Mouse (Mus musculus) WW6 (cell line): ENCODE data around the gene Sesn2.
"Not testable (repeated sequence)": the region's sequence is repeated elsewhere in the genome, so short reads cannot be mapped to it uniquely, and the experiment has no call there.

Experiments used
- DNase-seq: peaks from one replicate; pipeline ENCODE4 v3.0.0-alpha.2; 2013; ENCODE audit warnings: low read depth, low spot score

Sesn2 gene

DNA sequence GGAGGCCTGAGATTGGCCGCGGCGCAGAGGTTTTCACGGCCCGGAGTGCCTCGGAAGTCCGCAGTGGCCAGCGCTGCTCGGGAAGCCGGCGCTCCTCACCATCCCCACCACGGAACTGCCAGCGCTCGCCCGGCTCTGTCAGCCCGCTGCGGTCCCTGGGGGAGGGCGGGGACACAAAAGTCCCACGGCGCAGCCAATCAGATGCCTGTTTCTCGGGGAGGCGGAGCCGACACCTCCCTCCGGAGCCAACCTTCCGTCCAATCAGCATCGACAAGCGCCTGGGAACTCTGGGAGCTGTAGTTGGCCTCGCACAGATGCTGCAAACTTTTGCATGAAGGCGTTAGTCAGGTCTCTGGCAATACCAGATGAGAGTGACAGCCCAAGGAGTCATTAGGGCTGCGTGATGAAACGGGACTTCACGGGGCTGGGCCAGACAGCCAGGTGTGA, at the start of gene Sesn2:
Gene Sesn2 (minus strand): TSS at position 150 of the 447 bp plus-strand sequence.
- DNase-seq = peak; percentile 86

DNA sequence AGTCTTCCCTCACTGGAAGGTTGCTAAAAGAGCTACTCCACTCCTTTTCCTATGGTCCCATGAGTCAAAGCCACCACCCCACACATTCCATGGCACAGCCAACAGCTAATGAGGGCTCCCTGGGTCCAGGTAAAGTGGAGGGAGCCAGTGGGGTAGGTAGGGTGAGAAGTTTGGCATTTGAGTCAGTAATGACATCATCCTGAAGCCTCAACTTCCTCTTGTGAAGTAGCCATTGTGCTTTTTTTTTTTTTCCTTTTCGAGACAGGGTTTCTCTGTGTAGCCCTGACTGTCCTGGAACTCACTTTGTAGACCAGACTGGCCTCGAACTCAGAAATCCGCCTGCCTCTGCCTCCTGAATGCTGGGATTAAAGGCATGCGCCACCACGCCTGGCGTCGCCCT, 45.2 kb upstream of the Sesn2 start:
- DNase-seq = not testable (repeated sequence)

DNA sequence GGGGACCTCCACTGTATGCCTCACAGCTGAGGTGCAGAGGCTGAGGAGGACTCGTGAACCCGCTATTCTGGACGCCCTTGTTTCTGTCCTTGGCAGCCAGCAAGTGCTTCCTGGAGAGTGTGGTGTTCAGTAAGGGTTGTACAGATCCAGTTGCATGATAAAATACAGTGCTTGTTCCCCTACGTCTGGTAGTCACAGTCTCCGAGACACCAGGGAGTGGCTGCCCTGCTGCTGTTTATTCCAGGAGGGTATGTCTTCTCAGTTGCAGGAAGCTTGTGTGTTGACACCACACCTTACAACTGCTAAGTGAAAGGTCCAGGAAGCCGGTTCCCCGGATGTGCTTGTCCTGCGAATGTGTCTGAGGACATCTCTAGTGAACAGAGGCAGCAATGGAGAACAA, 44.4 kb upstream of the Sesn2 start:
- DNase-seq = no peak

DNA sequence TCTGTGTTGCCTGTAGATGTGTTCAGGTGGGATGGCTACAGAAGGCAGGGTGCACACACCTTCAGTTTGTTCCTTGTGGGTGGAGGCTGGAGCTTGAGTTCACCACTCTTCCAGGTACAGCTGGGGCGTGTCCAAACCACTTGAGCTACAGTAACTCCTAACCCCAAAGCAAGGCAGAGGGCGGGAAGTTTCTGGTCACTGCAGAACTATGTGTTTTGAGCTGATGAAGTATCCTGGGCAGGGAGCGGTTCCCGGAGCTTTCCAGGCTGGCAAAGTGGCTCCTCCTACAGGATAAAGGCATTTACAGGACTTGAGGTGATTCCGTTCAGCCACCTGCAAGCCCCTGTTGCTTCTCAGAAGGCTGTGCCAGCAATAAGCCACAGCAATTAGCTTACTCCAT, 43.9 kb upstream of the Sesn2 start:
- no peak for DNase-seq

DNA sequence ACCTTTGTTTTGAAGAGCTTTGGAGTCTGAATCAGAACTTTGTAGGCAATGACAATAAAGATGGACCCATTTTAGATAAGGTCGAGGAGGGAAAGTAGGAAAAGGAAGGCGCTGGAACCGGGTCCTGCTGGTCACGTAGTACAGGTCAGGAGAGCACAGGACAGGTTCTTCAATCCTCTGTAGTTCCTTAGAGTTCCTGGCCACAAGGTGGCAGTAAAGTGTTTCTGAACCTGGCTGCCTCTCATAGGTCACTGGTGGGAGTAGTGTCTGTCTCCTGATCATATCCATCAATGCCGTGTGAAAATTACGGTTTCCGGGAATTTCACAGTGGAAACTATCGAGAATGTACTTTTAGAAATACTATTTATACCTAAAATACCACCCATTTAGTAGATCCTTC, 35.5 kb upstream of the Sesn2 start:
- no peak for DNase-seq

DNA sequence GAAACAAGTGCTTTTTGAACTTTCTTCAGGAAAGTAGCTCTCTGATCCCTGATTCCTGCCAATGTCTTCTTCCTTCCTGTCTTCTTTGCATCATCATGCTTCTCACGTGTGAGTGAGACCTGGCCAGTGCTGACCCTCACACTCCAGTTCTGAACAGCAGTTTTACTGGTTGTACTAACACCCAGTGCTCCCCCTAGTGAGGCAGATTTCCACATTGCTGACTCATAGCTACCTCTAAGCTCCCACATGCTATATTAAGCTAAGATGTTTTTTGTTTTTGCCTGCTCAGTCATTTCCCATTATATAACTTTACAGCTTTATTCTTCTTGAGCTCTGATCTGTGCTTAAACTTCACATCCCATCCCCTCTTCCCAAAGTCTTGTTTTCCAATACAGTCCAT, 32.4 kb upstream of the Sesn2 start:
- no peak for DNase-seq

DNA sequence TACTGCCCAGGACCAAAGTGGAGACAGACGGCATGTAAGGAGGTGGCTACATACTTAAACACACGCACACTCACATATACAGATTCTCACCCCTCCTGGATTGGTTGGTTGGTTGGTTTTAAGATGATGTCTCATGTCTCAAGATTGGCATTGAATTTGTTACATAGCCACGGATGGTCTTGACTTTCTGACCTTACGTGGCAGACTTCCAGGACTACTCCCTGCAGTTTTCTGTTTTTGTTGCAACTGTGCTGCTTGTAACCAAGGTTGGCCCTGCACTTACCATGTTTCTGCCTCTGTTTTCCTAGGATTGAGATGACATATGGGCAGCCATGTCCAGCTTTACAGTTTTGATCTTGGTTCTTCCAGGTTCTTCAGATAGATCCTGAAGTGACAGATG, 31.1 kb upstream of the Sesn2 start:
- no peak for DNase-seq

DNA sequence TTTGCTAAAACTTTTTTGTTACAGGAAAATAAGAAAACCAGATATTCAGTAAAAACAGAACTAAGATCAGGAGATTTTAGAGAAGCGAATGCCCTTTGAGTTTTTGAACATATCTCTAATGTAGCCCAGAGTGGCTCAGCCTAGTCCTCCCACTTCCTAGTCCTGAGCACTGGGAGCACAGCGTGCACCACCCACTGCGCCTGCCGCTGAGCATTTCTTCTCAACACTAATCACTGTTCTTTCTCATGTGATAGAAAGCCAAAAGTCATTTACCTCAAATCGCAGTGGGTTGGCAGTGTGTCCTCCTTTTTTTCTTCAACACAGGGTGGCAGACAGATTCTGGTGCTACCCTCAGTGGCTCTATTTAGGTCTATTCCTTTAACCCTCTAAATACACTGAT, 29.2 kb upstream of the Sesn2 start:
- DNase-seq = no peak

DNA sequence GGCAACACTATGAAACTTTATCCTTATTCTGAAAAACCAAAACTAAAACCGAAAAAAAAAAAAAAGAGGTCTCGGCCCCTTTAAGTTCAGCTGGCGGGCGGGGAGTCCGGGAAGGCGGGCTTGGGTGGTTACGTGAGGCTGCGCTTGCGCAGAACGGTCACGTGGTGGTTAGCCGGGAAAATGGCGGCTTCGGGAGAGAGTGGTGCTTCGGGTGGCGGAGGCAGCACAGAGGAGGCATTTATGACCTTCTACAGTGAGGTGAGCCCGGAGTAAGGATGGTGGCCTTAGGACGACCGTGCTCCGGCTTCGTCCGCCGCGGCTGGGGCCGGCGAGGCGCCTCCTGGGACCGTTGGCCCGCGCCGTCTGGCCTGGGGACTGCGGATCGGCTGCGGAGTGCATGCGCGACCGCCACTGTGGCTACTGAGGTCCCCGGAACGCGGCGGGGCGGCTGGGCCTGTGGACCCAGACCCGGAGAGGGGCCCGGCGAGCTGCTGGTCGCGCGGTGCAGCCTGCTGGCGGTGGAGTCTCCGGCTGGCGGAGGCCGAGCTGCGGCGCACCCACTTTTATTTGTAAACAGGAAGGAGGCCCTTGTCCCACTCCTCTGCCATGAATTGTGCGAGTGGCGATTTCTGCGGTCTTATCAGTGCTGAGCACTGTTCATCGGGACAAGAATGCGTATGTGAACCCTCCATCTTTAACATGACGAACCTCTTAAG, 25.3 kb upstream of the Sesn2 start, which contains the start of gene Dnajc8:
Gene Dnajc8 (plus strand): TSS at position 145 of the 716 bp plus-strand sequence.
- DNase-seq = peak; percentile 80

DNA sequence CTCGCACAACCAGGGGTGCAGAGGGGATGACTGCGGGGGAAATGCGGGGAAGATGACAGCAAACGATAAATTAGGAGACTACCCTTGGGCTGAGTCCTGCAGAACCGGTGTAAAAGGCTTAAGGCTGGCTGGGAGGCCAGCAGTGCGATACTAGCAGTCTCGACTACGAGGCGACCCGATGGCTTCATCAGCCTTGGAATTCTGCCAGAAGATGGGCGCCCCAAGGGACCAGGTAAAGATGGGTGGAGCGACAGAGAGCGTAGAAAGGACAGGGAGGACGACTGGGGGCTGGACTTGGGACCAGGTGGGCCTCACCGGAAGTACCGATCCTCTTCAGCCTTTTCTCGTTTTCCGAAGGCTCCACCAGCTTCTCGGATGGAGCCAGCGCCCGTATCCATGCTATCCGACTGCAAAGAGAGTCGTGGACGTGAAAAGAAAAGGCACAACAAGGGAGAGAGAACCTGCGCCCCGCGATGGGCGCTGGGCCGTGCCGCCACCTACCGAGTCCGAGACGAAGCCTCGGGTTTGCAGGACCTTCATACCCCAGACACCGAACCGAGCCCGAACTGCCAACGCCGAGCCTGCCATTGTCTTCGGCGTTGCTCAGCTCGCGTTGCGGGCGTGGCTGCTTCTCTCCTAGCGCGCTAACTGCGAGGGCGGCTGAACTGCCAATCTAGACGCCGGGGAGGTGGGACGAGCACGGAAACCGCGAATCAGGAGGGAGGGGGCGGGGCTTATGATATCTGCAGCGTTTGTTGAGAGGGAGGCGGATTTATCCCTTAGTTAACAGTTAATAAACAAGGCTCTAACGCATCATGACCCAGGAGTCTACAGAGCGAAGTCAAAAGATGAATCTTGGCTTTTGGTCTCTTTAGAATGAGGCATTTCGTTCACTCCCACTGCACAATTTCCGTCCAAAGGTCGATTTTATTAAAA, 22.9 kb upstream of the Sesn2 start, which contains the start of gene Atpif1:
Gene Atpif1 (minus strand): TSS at position 679 of the 936 bp plus-strand sequence.
- DNase-seq = peak; percentile 83

DNA sequence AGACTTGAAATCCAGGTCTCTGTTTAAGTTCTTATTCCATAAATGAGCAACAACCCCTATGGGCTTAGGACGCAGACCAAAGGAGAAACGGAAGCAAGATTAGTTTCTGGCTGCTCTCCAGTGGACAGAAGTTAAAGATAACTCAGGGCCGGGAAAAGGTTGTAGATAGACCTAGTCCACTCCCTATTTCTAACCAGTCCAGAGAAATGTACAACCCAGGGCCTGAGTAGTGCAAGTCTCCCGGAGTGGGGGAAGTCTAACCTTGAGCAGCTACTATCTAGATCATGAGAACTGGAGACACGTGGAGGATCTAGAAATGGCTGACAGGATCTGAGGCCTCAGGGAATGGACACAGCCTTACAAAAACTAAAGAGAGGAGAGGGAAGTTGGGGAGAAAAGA, 22.2 kb upstream of the Sesn2 start:
- no peak for DNase-seq

DNA sequence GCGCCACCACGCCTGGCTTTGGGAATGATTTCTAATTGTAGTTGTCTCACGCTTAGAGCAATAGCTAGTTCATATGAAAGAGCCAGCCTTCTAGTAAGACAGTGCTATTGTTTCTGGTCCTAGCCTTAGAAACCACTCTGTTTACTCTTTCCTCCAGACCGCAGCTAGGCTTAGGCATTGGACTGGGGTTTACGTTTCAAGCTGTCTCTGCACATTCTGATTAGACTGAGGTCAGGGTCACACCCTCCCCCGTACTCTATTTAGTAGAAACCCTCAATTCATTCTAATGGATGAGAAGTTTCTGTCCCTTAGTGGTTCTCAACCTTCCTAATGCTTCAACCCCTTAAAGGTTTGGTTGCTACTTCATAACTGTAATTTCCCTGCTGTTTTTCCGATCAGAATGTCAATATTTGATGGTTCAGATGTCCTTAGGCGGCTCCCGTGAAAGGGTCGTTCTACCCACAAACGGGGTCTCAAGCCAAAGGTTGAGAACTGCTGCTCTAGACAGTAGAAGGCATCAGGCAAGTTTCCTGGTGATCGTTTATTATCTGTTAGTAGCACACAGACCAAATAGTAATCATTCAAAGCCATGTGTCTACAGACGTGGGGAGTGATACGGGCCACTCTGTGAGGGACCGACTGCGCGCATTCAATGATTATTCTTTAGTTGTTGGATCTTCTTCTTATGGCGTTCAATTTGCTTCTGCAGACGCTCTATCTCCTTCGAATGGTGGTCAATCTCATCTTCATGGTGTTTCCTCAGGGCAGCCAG, 19.9 kb upstream of the Sesn2 start:
- DNase-seq = no peak

DNA sequence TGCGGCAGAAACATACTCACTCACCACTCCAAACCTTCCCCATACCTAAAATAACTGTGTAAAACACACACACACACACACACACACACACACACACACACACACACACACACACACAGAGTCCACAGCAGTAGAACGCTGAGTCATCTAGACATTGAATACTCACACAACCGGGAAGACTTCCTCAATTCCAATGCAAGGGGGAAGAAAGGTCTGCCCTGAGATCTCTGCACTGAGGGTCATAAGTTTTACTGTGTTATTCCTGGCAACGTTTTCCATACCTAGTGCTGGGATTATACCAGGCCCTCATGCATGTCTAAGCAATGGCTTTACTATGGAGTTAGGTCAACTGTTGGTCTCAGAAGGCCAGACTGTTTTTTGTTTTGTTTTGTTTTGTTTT, 19.0 kb upstream of the Sesn2 start:
- no peak for DNase-seq

DNA sequence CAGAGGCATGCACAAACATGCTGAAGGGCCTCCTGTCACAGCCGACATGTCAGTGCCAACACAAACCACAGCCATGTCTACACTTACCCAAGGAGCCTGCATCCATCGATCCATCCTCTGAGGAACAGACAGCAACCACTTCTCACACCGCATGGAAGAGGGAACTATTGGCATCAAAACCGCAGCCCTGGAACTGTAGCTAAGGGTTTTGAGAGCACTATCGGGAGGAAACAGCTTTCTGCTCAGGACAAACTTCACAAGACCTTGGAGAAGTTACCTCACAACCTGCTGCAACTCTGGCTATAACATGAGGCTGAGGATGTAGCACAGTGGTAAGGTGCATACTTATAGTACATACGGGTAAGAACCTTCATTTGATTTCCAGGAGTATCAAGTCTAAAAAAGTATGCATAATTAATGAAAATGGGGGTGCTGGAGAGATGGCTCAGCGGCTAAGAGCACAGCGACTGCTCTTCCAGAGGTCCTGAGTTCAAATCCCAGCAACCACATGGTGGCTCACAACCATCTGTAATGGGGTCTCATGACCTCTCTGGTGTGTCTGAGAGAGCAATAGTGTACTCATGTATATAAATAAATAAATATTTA, 17.7 kb upstream of the Sesn2 start:
- no peak for DNase-seq

DNA sequence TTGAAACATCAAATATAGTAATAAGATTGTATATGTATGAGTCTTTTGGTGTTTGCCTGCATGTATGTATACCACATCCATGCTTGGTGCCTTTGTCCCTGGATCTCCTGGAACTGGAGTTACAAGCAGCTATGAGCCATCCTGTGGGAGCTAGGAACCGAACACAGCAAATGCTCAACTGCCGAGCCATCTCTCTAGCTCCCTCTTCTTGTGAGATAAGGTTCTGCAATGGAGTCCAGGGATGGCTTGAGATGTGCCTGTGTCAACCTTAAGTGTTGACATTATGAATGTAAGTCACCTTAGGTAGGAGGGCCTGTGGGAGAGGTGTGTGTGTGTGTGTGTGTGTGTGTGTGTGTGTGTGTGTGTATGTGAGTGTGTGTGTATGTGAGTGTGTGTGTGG, 16.4 kb upstream of the Sesn2 start:
- no peak for DNase-seq

DNA sequence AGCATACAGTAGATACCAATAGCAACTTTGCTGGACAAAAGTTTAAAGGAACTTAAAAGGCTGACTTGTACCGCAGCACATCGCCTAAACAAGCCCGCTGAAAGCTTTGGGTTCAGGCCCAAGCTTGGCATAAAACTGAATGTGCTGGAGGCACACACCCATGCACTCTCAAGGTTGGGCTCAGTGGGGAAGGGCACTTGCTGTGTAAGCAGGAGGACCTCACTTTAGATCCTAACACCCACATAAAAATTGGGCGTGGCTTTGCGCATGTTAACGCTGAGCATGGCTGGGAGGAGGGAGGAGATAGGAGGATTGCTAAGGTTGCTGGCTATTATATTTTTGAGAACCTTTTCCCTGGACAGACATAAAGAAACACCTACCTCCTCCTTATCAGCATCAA, 14.5 kb upstream of the Sesn2 start:
- DNase-seq = no peak

DNA sequence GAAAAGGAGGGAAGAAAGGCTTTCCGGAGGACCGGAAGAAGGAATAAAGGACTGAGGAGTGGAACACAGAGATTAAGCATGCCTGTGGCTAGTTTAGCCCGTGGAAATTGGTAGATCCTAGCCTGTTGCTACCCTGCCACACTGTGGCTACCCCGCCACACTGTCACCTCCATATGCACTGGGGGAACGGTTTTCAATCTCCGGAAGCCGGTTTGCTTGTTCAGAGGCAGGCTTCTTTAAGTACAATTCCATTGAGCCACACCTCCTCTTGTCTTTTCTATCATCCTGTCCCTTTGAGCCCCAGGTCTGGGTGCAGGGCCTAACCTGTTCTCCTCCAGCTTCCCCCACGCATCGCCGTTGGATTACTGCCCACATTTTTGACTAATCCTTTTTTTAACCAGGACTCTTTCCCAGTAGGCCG, 14.0 kb upstream of the Sesn2 start:
- no peak for DNase-seq

DNA sequence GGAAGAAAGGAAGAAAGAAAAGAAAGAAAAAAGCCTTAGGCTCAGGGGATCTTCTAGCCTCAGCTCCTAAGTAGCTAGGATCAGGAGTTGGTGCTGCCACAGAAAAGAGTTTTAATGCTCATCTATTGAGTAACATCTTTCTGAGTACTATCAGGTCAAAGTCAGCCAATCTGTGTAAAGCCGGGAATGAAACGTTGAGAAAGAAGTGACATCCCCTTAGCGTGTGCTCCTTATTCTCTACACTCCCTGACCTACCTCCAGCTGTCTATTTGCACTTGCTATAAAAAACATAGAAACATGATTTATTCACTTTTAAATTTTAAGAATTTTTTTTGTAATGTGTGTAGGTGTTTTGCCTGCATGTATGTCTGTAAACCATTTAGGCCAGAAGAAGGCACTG, 8.9 kb upstream of the Sesn2 start:
- no peak for DNase-seq

DNA sequence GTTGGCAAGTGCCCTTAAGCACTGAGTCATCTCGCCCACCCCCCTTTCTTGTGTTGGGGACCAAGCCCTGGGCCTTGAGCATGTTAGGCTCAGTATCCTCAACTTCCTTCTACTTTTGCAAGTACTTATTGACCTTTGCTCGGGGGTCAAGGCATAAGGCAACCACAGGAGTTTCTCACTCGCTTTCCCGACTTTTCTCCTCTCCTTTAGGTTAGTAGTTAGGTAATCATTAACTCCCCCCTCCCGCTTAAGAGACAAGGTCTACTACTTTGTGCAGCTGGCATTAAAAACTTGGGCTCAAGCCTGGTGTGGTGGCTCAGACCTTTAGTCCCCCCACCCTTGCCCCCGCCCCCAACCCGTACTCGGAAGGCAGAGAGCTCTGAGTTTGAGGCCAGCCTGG, 7.8 kb upstream of the Sesn2 start:
- DNase-seq = no peak

DNA sequence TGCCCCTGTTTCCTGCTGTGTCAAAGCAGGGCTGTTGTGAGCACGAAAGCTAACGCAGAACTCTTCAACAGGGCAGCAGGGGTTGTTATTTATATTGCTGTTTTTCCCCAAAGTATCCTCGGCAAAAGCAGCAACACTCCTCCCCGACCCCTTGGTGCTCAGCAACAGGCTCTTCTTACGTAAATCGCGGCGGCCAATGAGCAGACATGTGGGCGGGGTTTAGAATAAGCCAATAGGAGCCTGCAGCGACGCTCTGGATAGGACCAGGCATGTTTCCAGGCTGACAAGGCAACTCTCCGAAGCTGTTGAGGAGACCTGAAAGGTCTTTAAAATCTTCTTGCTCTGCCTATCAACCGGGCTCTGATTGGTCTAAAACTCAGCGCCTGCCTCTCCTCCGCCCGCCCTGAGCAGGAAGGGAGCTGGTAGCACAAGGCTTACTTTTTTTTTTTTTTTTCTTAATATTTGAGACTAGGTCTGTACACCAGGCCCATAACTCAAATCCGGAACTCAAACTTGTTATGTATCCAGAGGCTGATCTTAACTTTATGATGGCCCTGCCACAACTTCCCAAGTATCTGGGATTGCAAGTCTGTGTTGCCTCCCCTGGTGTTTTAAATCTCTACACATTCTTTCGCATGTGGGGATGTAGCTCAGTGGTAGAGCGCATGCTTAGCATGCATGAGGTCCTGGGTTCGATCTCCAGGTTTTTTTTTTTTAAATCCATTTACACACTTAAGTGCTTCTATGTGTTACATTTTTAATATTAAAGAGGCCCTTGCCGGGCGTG, 5.3 kb upstream of the Sesn2 start:
- DNase-seq = peak; percentile 92
